Mouse (Mus musculus): ENCODE measurements at regions not wholly inside any gene's neighbourhood (a gene's known extent, or its start where the extent isn't known, plus 50 kb on each side); places are given as distances from the start of the nearest gene placed in this dataset.
"Not testable (repeated sequence)": the region's sequence is repeated elsewhere in the genome, so short reads cannot be mapped to it uniquely, and the experiment has no call there.

GRCm38 (mm10) chr7:39655287-39655652 is 137.7 kb downstream of the Zfp619 start:
- TF ChIP-seq POLR2A (IDR thresholded peaks at IDR 0.05; ENCODE audit: borderline replicate concordance, extremely low read depth, insufficient read depth, insufficient read length, poor library complexity, severe bottlenecking); CTCF (IDR thresholded peaks at IDR 0.05; ENCODE audit: borderline replicate concordance, extremely low read depth, insufficient read depth, insufficient read length): not testable (repeated sequence)
